Mouse (Mus musculus): Measurements from ENCODE around the gene Cep41. TPM values are rescaled to one million over a fixed set of nuclear protein-coding genes. Genes with fewer than 3 reads are reported as not detected.

Gene Cep41
- total RNA-seq (2014; fragmentation: Nextera tagmentation) (17.9 and 22.2 TPM in 2 replicates), total RNA-seq (2017) (11.7 and 12.0 TPM in 2 replicates)

- peak; percentile 97 for ATAC-seq (replicated peaks; ENCODE audit: low FRiP score, low TSS enrichment, poor library complexity, severe bottlenecking)
Measured at GRCm38 (mm10) chr6:30693350-30693991, at the start of gene Cep41. Gene Cep41 (minus strand): TSS chr6:30693749.

GRCm38 (mm10) chr6:30739177-30739747 is 45.7 kb upstream of the Cep41 start:
- ATAC-seq (replicated peaks; ENCODE audit: low FRiP score, low TSS enrichment, poor library complexity, severe bottlenecking): no peak

GRCm38 (mm10) chr6:30738464-30739006 is 45.0 kb upstream of the Cep41 start:
- ATAC-seq (replicated peaks; ENCODE audit: low FRiP score, low TSS enrichment, poor library complexity, severe bottlenecking): no peak

GRCm38 (mm10) chr6:30737548-30738463 is 44.3 kb upstream of the Cep41 start:
- no peak for ATAC-seq (replicated peaks; ENCODE audit: low FRiP score, low TSS enrichment, poor library complexity, severe bottlenecking)

- peak; percentile 64 for ATAC-seq (replicated peaks; ENCODE audit: low FRiP score, low TSS enrichment, poor library complexity, severe bottlenecking)
Measured at GRCm38 (mm10) chr6:30736864-30737547, 43.5 kb upstream of the Cep41 start.

- ATAC-seq (replicated peaks; ENCODE audit: low FRiP score, low TSS enrichment, poor library complexity, severe bottlenecking): no peak
Measured at GRCm38 (mm10) chr6:30736372-30736762, 42.8 kb upstream of the Cep41 start.

- ATAC-seq (replicated peaks; ENCODE audit: low FRiP score, low TSS enrichment, poor library complexity, severe bottlenecking): no peak
Measured at GRCm38 (mm10) chr6:30735728-30736371, 42.3 kb upstream of the Cep41 start.

- ATAC-seq (replicated peaks; ENCODE audit: low FRiP score, low TSS enrichment, poor library complexity, severe bottlenecking): no peak
Measured at GRCm38 (mm10) chr6:30734988-30735727, 41.6 kb upstream of the Cep41 start.

- no peak for ATAC-seq (replicated peaks; ENCODE audit: low FRiP score, low TSS enrichment, poor library complexity, severe bottlenecking)
Measured at GRCm38 (mm10) chr6:30734465-30734864, 40.9 kb upstream of the Cep41 start.

GRCm38 (mm10) chr6:30732571-30733130 is 39.1 kb upstream of the Cep41 start:
- ATAC-seq (replicated peaks; ENCODE audit: low FRiP score, low TSS enrichment, poor library complexity, severe bottlenecking): no peak

- no peak for ATAC-seq (replicated peaks; ENCODE audit: low FRiP score, low TSS enrichment, poor library complexity, severe bottlenecking)
Measured at GRCm38 (mm10) chr6:30730301-30730971, 36.9 kb upstream of the Cep41 start.

GRCm38 (mm10) chr6:30723331-30723730 is 29.8 kb upstream of the Cep41 start, which contains the start of gene Mest:
Gene Mest (plus strand): TSS chr6:30723547.
- ATAC-seq (replicated peaks; ENCODE audit: low FRiP score, low TSS enrichment, poor library complexity, severe bottlenecking): no peak

- ATAC-seq (replicated peaks; ENCODE audit: low FRiP score, low TSS enrichment, poor library complexity, severe bottlenecking): no peak
Measured at GRCm38 (mm10) chr6:30722385-30723164, 29.0 kb upstream of the Cep41 start.

- ATAC-seq (replicated peaks; ENCODE audit: low FRiP score, low TSS enrichment, poor library complexity, severe bottlenecking): no peak
Measured at GRCm38 (mm10) chr6:30716796-30717195, 23.2 kb upstream of the Cep41 start.

GRCm38 (mm10) chr6:30714891-30715471 is 21.4 kb upstream of the Cep41 start:
- no peak for ATAC-seq (replicated peaks; ENCODE audit: low FRiP score, low TSS enrichment, poor library complexity, severe bottlenecking)

GRCm38 (mm10) chr6:30713896-30714295 is 20.3 kb upstream of the Cep41 start:
- ATAC-seq (replicated peaks; ENCODE audit: low FRiP score, low TSS enrichment, poor library complexity, severe bottlenecking): no peak
